Mouse (Mus musculus) spleen, adult 2 months (tissue): ENCODE results near the gene Atp6v0e.

Source experiments
- CTCF ChIP-seq: fragments of 200-500 bp; IDR thresholded peaks from 2 replicates; pipeline ENCODE4 v1.5.1; 2011; ENCODE audit warnings: mild to moderate bottlenecking, inconsistent platforms; ENCODE audit not compliant: insufficient read depth, insufficient read length, insufficient replicate concordance; ENCODE audit errors: extremely low read depth
- POLR2A ChIP-seq: fragments of 200-500 bp; IDR thresholded peaks from 2 replicates; pipeline ENCODE4 v1.6.1; 2011; ENCODE audit warnings: low read depth, low read length, inconsistent platforms

DNA sequence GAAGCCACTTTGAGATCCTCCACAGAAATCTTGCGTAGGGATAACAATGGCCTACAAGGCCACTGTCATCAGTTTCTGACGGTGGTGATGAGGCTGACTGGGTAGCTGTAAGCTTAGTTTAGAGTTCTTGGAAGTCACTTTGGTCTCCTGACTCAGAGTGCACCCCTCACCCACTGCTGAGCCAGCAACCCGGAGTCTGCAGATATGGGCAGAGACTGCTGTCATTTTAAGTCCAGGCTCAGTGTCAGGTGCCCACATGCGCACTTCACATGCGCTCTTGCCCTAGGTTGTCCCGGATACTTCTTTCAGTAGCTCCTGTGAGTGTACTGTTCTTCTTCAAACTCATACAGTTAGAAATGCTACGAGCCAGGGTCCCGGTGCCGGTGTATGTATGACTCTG, 29.1 kb upstream of the Atp6v0e start:
- TF ChIP-seq CTCF (no peak), POLR2A (no peak)
